15 mouse cellular contexts compared by ENCODE assay signal in genomic region chr5:73233018-73233881, GRCm38 (mm10). TPM values are rescaled to one million over a fixed set of nuclear protein-coding genes. Genes with fewer than 3 reads are reported as not detected.
DNase-seq lines count a peak whose midpoint lies in the region; ATAC-seq and TF ChIP-seq lines count a peak whose summit lies in the region.
"Had no signal": no experiment of that assay in that cellular context is flagged by ENCODE, and none has a peak within 500 bp of the region (broad histone marks: within the 10 kb centered on the region; RNA-seq: fewer than 3 reads in every experiment).

No protein-coding gene starts in this region.

- no peak overlapping the region for H3K27ac ChIP-seq in intestine, embryonic 15.5 days
- no peak overlapping the region for H3K27ac ChIP-seq in intestine, postnatal 0 days (ENCODE audit: low read depth, low read length)
- no peak overlapping the region for H3K27ac ChIP-seq in hindbrain, embryonic 14.5 days
- H3K27ac ChIP-seq: hindbrain, embryonic 10.5 days; layer of hippocampus, adult 2 months; limb, embryonic 10.5 days; liver, embryonic 14.5 days had no signal

- 0 out of 2 replicates have a peak, but pooled peaks have one; percentile 24 for ATAC-seq in intestine, embryonic 15.5 days
- ATAC-seq in intestine, postnatal 0 days: no peak
- peak; percentile 62 for ATAC-seq in erythroblast, adult 5-6 weeks (replicated peaks; ENCODE audit: low FRiP score, poor library complexity, severe bottlenecking)
- ATAC-seq in inflammation-experienced regulatory T-cells, adult 6 months: peak; percentile 40
- ATAC-seq in hindbrain, embryonic 14.5 days (ENCODE audit: low FRiP score): no peak

- H3K4me2 ChIP-seq in intestine, embryonic 15.5 days (replicated peaks): no peak overlapping the region
- H3K4me2 ChIP-seq in intestine, postnatal 0 days (replicated peaks; ENCODE audit: low read depth): no peak overlapping the region
- no peak overlapping the region for H3K4me2 ChIP-seq in hindbrain, embryonic 14.5 days (replicated peaks)

- H3K4me1 ChIP-seq in intestine, embryonic 15.5 days (replicated peaks): peaks cover 21% of the 10 kb centered on the region
- peaks cover 3% of the 10 kb centered on the region for H3K4me1 ChIP-seq in intestine, postnatal 0 days (replicated peaks; ENCODE audit: control insufficient read depth, insufficient read depth, low read length)
- H3K4me1 ChIP-seq in hindbrain, embryonic 14.5 days (replicated peaks; ENCODE audit: control insufficient read depth, insufficient read depth, low read length): peaks cover 37% of the 10 kb centered on the region

- no peaks in the 10 kb centered on the region for H3K27me3 ChIP-seq in intestine, embryonic 15.5 days (replicated peaks)
- no peaks in the 10 kb centered on the region for H3K27me3 ChIP-seq in intestine, postnatal 0 days (replicated peaks; ENCODE audit: control insufficient read depth, insufficient read depth, low read length)
- no peaks in the 10 kb centered on the region for H3K27me3 ChIP-seq in hindbrain, embryonic 14.5 days (ENCODE audit: control insufficient read depth, insufficient read depth, low read length)

- no peak overlapping the region for H3K9ac ChIP-seq in intestine, embryonic 15.5 days
- H3K9ac ChIP-seq in intestine, postnatal 0 days (ENCODE audit: low read depth, low read length): no peak overlapping the region
- no peak overlapping the region for H3K9ac ChIP-seq in hindbrain, embryonic 14.5 days
- H3K9ac ChIP-seq: liver, embryonic 14.5 days had no signal

- H3K4me3 ChIP-seq in intestine, embryonic 15.5 days (replicated peaks): no peak overlapping the region
- H3K4me3 ChIP-seq in intestine, postnatal 0 days (ENCODE audit: low read depth, low read length): no peak overlapping the region
- H3K4me3 ChIP-seq in hindbrain, embryonic 14.5 days (replicated peaks; ENCODE audit: low read length): no peak overlapping the region
- H3K4me3 ChIP-seq: hindbrain, embryonic 10.5 days; layer of hippocampus, adult 2 months had no signal

- WGBS in intestine, embryonic 15.5 days: 56% methylated on average over 17 of the region's 17 CpGs
- 56% methylated on average over 17 of the region's 17 CpGs for WGBS in intestine, postnatal 0 days
- WGBS in hindbrain, embryonic 14.5 days: 86% methylated on average over 17 of the region's 17 CpGs

- H3K36me3 ChIP-seq in intestine, embryonic 15.5 days: no peaks in the 10 kb centered on the region
- H3K36me3 ChIP-seq in intestine, postnatal 0 days (ENCODE audit: control insufficient read depth, insufficient read depth): no peaks in the 10 kb centered on the region
- no peaks in the 10 kb centered on the region for H3K36me3 ChIP-seq in hindbrain, embryonic 14.5 days (replicated peaks; ENCODE audit: control insufficient read depth, insufficient read depth)
- H3K36me3 ChIP-seq: hindbrain, embryonic 10.5 days; limb, embryonic 10.5 days had no signal

- no peaks in the 10 kb centered on the region for H3K9me3 ChIP-seq in intestine, embryonic 15.5 days
- no peaks in the 10 kb centered on the region for H3K9me3 ChIP-seq in intestine, postnatal 0 days (ENCODE audit: control insufficient read depth)
- H3K9me3 ChIP-seq in hindbrain, embryonic 14.5 days (ENCODE audit: control insufficient read depth, low read length): no peaks in the 10 kb centered on the region
- H3K9me3 ChIP-seq: hindbrain, embryonic 10.5 days; limb, embryonic 10.5 days had no signal

- DNase-seq in adrenal gland, postnatal 25 days: peak; percentile 20
- DNase-seq in adrenal gland, postnatal 4 days (ENCODE audit: low spot score in 2 of 2): no peak
- DNase-seq in right cerebral cortex, postnatal 10 days (ENCODE audit: low spot score in 2 of 2): no peak
- no peak for DNase-seq in hindbrain, embryonic 14.5 days (ENCODE audit: low spot score)
- DNase-seq: cerebellum, postnatal 10 days; kidney, adult 2 months; thymus, postnatal 14 days had no signal

- no peak for TF ChIP-seq CTCF in intestine, postnatal 0 days (IDR thresholded peaks at IDR 0.05; ENCODE audit: low read depth)

RNA-seq across cellular contexts. Expression of gene Fryl, which starts 23.2 kb away (rescaled TPM):
- total RNA-seq in adrenal gland, postnatal 25 days (2021): 52.3 and 60.0 TPM in 2 replicates
- 10 to 100 TPM; 49.7 to 55.7 TPM for total RNA-seq in adrenal gland, postnatal 4 days (2021)
- polyA plus RNA-seq in intestine, embryonic 15.5 days (2015; fragmentation: Nextera tagmentation; extraction: Ambion mirVana): 27.1 and 28.4 TPM in 2 replicates
- polyA plus RNA-seq in intestine, postnatal 0 days (2015; fragmentation: Nextera tagmentation; extraction: Ambion mirVana): 27.8 and 28.2 TPM in 2 replicates
- total RNA-seq in erythroblast, adult 5-6 weeks (2015; ENCODE audit: low replicate concordance): 635 and 792 TPM in 2 replicates
- 1,411 and 1,492 TPM in 2 replicates for total RNA-seq in erythroblast, adult 5-6 weeks (2017; ENCODE audit: low replicate concordance)
- polyA plus RNA-seq in inflammation-experienced regulatory T-cells, adult 6 months (2017; shearing (Covaris generic)): 100 to 1,000 TPM in 2 of 3 experiments, 10 to 100 TPM in 1; 87.2 to 121 (median 114) TPM
- 40.7 and 45.2 TPM in 2 replicates for polyA plus RNA-seq in hindbrain, embryonic 14.5 days (2014; fragmentation: Nextera tagmentation; extraction: Ambion mirVana)

RNA-seq across cellular contexts. Expression of gene Ociad1, which starts 59.3 kb away (rescaled TPM):
- total RNA-seq in adrenal gland, postnatal 25 days (2021): 245 and 249 TPM in 2 replicates
- total RNA-seq in adrenal gland, postnatal 4 days (2021): 100 to 1,000 TPM; 203 to 214 TPM
- polyA plus RNA-seq in intestine, embryonic 15.5 days (2015; fragmentation: Nextera tagmentation; extraction: Ambion mirVana): 246 and 258 TPM in 2 replicates
- polyA plus RNA-seq in intestine, postnatal 0 days (2015; fragmentation: Nextera tagmentation; extraction: Ambion mirVana): 153 and 156 TPM in 2 replicates
- total RNA-seq in erythroblast, adult 5-6 weeks (2015; ENCODE audit: low replicate concordance): 69.2 and 94.7 TPM in 2 replicates
- 103 and 137 TPM in 2 replicates for total RNA-seq in erythroblast, adult 5-6 weeks (2017; ENCODE audit: low replicate concordance)
- 100 to 1,000 TPM; 141 to 209 (median 183) TPM for polyA plus RNA-seq in inflammation-experienced regulatory T-cells, adult 6 months (2017; shearing (Covaris generic))
- polyA plus RNA-seq in hindbrain, embryonic 14.5 days (2014; fragmentation: Nextera tagmentation; extraction: Ambion mirVana): 226 and 246 TPM in 2 replicates

Comparison
In these comparisons a context has a peak if more than half of its experiments do, and no peak if none do; other contexts are left out.
1. ATAC-seq: peak in intestine, embryonic 15.5 days (single experiment), erythroblast, adult 5-6 weeks (single experiment) and inflammation-experienced regulatory T-cells, adult 6 months (single experiment); none in intestine, postnatal 0 days (single experiment) and hindbrain, embryonic 14.5 days (single experiment).